Mouse (Mus musculus): ENCODE measurements around the gene Pip5kl1.

The Pip5kl1 gene

GRCm38 (mm10) chr2:32582830-32583799, 8.5 kb downstream of the Pip5kl1 start:
- no peak for DNase-seq (ENCODE audit: extremely low spot score, low read depth, low spot score)

- DNase-seq (ENCODE audit: extremely low spot score, low read depth, low spot score), result no peak
Measured at GRCm38 (mm10) chr2:32585149-32585714, 10.6 kb downstream of the Pip5kl1 start.

GRCm38 (mm10) chr2:32586871-32587351, 12.3 kb downstream of the Pip5kl1 start, which contains the start of gene St6galnac4:
TSS of gene St6galnac4 (plus strand) at chr2:32587095.
- no peak for DNase-seq (ENCODE audit: extremely low spot score, low read depth, low spot score)

DNA sequence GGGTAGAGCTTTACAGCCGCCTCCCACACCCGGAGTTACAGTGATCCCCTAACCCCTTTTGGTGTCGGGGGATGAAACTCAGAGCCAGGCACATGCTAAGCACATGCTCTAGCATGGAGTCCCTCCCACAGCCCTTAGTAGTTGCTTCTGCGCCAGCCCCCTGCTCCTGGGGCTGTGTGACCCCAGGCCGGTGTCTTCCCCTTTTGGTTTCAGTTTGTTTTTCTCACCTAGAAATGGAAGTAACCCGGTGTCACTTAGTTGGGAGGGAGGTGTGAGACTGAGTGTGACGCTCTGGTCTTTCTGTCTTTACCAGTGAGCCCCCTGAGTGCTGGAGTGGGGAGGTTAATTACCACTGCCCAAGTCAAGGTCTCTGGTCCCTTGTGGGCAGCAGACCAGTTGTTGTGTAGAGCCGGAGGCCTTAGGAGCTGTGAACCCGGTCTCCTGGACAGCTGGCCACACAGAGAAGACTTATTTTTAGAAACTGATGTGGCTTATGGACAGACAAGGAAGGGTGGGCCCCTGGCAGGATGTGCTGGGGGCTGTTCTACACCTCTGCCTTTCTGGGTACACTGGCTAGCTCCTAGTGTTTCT, 13.2 kb downstream of the Pip5kl1 start:
- DNase-seq (ENCODE audit: extremely low spot score, low read depth, low spot score), result no peak

DNA sequence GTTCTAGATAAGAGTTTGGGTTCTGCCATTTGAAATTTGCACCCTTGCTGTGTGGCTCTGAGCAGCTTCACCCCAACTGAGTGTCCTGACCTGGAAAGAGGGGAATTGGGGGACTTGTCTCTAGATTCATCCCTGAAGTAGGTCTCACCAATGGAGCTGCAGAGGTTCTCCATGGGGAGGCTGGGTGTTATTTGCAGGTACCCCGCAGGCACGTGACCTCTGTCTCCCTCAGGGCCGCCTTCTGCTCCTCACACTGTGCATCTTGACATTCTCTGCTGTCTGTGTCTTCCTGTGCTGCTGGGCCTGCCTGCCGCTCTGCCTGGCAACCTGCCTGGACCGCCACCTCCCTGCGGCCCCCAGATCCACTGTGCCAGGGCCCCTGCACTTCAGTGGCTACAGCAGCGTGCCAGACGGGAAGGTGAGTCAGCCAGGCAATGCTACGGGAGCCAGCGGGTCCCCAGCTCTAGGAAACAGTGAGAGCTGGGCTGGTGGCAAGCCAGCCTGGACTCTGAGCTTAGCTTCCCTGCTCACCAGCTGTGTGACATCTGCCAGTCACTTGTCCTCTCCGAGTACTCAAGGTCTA, 14.7 kb downstream of the Pip5kl1 start:
- no peak for DNase-seq (ENCODE audit: extremely low spot score, low read depth, low spot score)

GRCm38 (mm10) chr2:32590224-32590623, 15.6 kb downstream of the Pip5kl1 start:
- no peak for DNase-seq (ENCODE audit: extremely low spot score, low read depth, low spot score)

- DNase-seq (ENCODE audit: extremely low spot score, low read depth, low spot score), result no peak
Measured at GRCm38 (mm10) chr2:32591249-32591648, 16.7 kb downstream of the Pip5kl1 start.

DNA sequence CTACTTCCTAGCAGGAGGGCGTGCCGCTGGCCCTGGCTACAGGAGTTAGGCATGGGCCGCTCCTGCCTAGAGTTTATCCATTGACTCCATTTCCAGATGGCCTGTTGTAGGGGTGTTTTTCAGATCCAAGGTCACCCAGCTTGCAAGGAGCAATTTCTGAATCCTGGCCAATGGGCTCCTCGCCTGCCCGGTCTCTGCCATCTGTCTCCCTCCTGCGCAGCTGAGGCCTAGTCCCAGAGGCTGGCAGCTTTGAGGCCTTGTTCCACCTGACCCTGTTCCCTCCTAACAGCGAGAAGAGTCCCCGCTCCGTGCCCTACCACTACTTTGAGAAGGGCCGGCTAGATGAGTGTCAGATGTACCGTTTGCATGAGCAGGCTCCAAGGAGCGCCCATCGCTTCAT, 22.1 kb downstream of the Pip5kl1 start:
- no peak for DNase-seq (ENCODE audit: extremely low spot score, low read depth, low spot score)

GRCm38 (mm10) chr2:32597248-32597647, 22.7 kb downstream of the Pip5kl1 start:
- no peak for DNase-seq (ENCODE audit: extremely low spot score, low read depth, low spot score)

DNA sequence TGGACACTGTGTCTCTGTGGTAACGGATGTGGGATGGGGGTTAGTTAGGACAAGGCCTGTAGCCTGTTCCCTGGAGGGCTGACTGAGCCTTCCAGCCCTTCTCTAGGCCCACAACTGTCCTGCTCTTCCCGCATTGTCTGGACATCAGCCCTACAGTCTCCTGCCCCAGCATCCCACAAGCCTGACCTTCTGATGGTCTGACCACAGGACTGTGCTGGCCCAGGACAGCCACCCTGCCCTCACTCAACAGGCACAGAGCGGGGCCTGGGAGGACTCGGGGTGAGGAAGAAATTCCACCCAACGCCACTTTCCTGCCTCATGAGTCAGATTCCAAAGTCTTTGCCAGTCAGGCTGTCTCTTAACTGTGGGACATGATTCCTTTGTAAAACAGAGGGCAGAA, 23.1 kb downstream of the Pip5kl1 start:
- no peak for DNase-seq (ENCODE audit: extremely low spot score, low read depth, low spot score)

DNA sequence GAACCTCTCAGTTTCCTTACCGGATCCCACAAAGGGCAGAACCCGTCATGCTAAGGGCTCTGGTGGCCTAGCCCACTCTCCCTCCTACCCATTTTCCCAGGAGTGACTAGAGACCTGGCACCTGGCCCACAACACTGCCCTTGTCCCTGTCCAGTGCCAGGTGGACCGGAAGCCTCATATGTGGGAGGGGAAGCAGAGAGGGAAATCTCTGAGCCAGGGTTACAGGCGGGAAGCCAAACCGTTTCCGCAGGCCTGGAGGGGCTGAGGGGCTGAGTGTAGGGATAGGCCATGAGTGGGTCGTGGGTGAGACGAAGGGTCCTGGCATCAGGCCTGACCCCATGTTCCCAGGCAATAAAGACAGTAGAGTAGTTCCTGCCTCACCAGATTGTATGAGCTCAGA, 23.9 kb downstream of the Pip5kl1 start:
- DNase-seq (ENCODE audit: extremely low spot score, low read depth, low spot score), result no peak

- no peak for DNase-seq (ENCODE audit: extremely low spot score, low read depth, low spot score)
Measured at GRCm38 (mm10) chr2:32599409-32599808, 24.8 kb downstream of the Pip5kl1 start, which contains the start of gene St6galnac6. TSS of gene St6galnac6 (plus strand) at chr2:32599709.

- DNase-seq (ENCODE audit: extremely low spot score, low read depth, low spot score), result no peak
Measured at GRCm38 (mm10) chr2:32601417-32602065, 26.9 kb downstream of the Pip5kl1 start.

DNA sequence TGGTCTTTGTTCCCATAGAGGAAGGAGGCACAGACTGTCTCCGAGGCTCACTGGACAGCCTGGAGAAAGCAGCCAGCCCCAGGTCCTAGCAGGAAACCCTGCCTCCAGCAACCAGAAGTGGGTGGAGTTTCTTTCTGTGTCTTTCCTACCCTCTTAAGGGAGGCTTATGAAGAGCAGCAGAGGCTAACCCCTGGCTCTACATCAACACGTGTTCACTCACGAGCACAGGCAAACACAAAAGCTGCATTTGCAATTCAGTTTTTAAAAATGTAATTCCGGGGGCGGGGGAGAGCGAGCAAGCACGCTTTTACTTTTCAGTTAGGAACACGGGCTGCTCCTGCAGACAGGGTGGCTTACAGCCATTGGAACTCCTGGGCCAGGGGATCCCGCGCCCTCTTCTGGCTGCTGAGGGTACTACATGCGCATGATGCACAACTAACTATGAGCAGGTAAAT, 28.0 kb downstream of the Pip5kl1 start:
- no peak for DNase-seq (ENCODE audit: extremely low spot score, low read depth, low spot score)

GRCm38 (mm10) chr2:32604631-32605030, 30.0 kb downstream of the Pip5kl1 start:
- DNase-seq (ENCODE audit: extremely low spot score, low read depth, low spot score), result no peak

DNA sequence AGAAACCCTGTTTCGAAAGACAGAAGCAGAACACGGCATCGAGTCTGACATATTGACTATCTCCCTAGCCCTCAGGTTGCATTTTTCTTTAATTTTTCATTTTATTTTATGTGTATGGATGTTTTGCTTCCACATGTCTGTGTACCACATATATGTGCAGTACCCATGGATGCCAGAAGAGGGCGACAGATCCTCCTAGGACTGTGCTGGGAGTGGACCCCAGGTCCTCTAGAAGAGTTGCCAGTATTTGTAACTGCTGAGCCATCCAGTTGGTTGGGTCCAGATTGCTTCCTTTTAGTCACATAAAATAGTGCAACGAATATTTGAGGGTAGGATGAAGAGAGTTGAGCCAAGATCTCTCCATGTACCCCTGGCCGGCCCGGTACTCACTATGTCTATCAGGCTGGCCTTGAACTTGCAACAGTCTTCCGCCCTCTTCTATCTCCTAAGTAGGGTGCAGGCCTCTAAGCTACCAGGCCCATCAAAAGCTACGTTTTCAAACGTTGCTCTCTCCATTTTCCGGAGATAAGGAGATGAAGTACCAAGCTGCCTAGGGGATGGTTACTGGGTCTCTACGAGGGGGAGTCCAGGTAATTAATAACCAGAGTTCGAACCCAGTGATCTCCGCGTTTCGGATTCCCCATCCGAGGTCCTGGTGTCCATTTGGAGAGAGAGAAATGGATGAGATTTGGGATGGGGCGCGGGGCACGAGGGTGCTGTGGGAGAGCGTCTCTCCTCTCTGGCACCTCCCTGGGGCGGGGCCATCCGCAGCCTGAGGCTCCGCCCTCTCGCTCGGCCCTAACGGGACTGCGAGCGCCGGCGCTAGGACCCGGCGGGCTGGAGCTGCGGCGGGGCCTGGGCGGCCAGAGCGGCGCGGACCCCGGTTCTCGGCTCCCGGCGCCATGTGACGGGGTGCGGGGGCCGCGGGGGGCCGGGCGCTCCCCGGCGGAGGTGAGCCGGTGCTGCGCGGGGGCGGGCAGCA, 31.9 kb downstream of the Pip5kl1 start:
- DNase-seq (ENCODE audit: extremely low spot score, low read depth, low spot score), result no peak

- no peak for DNase-seq (ENCODE audit: extremely low spot score, low read depth, low spot score)
Measured at GRCm38 (mm10) chr2:32607262-32607947, 32.8 kb downstream of the Pip5kl1 start.

DNA sequence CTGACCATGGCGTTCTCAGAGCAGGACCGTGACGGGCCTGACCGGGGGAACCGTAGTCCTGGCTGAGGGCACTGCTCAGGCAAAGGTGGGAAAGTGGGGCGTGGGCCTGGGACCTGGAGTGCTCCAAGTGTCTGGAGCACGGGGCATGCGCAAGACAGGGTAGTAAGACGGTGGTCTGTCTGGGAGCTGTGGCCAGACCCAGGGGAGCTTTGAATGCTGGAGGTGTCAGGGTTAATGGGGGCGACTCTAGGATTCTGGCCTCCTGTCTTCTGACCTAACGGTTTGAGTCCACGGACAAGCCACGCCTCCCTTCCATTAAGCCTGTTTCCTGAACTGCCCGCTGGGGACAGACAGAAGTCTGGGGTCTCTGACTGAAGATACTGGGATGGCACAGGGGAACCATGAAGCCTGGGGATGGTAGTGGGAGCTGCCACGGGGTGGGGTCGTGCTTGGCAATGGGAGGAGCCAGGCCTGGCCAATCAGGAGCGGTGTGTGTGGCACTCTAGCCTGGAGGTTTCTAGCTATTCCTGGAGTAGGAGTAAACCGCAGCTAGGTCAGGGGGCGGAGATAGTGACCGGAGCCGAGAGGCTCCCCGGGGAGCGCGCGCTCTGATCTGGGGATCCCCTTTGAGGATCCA, 33.7 kb downstream of the Pip5kl1 start:
- no peak for DNase-seq (ENCODE audit: extremely low spot score, low read depth, low spot score)
